Mouse (Mus musculus) embryonic facial prominence, embryonic 11.5 days (tissue): ENCODE measurements around the gene Runx3. TPM values are rescaled to one million over a fixed set of nuclear protein-coding genes. Genes with fewer than 3 reads are reported as not detected.

Experiments
- ATAC-seq: fragments of 200-750 bp; cut with Nextera tagmentation; replicated peaks from 2 replicates; pipeline ENCODE4 v1.8.0; 2017; ENCODE audit warnings: low read depth; ENCODE audit not compliant: insufficient number of reproducible peaks, low FRiP score, low TSS enrichment
- DNase-seq: peaks from one replicate; pipeline ENCODE4 v3.0.0-alpha.2; 2015; ENCODE audit warnings: low spot score
- H3K27ac ChIP-seq: fragments of 300-500 bp; sonication (generic); replicated peaks from 2 replicates; pipeline ENCODE4 v1.5.1; 2014; ENCODE audit warnings: mild to moderate bottlenecking, low read depth, low read length, control low read depth
- H3K27me3 ChIP-seq: fragments of 300-500 bp; sonication (generic); 2 replicates; pipeline ENCODE4 v1.6.1; 2014; ENCODE audit warnings: mild to moderate bottlenecking, low read length, moderate library complexity, mixed read lengths; ENCODE audit not compliant: control insufficient read depth, insufficient read depth
- H3K36me3 ChIP-seq: fragments of 300-500 bp; sonication (generic); replicated peaks from 2 replicates; pipeline ENCODE4 v1.6.1; 2014; ENCODE audit warnings: low read depth, mild to moderate bottlenecking, low read length, moderate library complexity, mixed read lengths; ENCODE audit not compliant: control insufficient read depth, insufficient read depth
- H3K4me1 ChIP-seq: fragments of 300-500 bp; sonication (generic); 2 replicates; pipeline ENCODE4 v1.6.1; 2014; ENCODE audit warnings: low read length, mixed read lengths; ENCODE audit not compliant: control insufficient read depth, insufficient read depth
- H3K4me2 ChIP-seq: fragments of 300-500 bp; sonication (generic); 2 replicates; pipeline ENCODE4 v1.6.1; 2014; ENCODE audit warnings: low read depth, mild to moderate bottlenecking, control low read depth, low read length, moderate library complexity
- H3K4me3 ChIP-seq: fragments of 300-500 bp; sonication (generic); 2 replicates; pipeline ENCODE4 v1.5.1; 2014; ENCODE audit warnings: low read depth, low read length, control low read depth
- H3K9ac ChIP-seq: fragments of 300-500 bp; sonication (generic); replicated peaks from 2 replicates; pipeline ENCODE4 v1.6.1; 2014; ENCODE audit warnings: mild to moderate bottlenecking, control low read depth, low read length
- H3K9me3 ChIP-seq: fragments of 300-500 bp; sonication (generic); replicated peaks from 2 replicates; pipeline ENCODE4 v1.6.1; 2016; ENCODE audit warnings: mild to moderate bottlenecking, low read length, inconsistent platforms, mixed read lengths; ENCODE audit not compliant: control insufficient read depth
- WGBS: fragments of 180-500 bp; shearing (Covaris S2); extraction: QIAGEN DNeasy Blood & Tissue Kit; methylation state at CpG from one replicate; pipeline ENCODE4 v1.1.7; 2014; 5-methylcytosine and 5-hydroxymethylcytosine counted together
- polyA plus RNA-seq: library from polyadenylated mRNA; unstranded; fragments of >200 nt; fragmentation: Nextera tagmentation; extraction: Ambion mirVana; gene quantifications from 2 replicates; pipeline ENCODE4 v1.2.1, GENCODE M21; 2014

Runx3 gene
- polyA plus RNA-seq, 1 experiment from 2014 or later = 0.48 TPM

GRCm38 (mm10) chr4:135159663-135160062 is 39.2 kb downstream of the Runx3 start:
- Histone ChIP-seq H3K9me3 (no peaks in the 10 kb centered on the region), H3K4me2 (no peak overlapping the region), H3K27me3 (peaks cover 48% of the 10 kb centered on the region), H3K9ac (no peak overlapping the region), H3K4me1 (peaks cover 3% of the 10 kb centered on the region), H3K36me3 (no peaks in the 10 kb centered on the region), H3K27ac (no peak overlapping the region), H3K4me3 (no peak overlapping the region)
- DNase-seq (no peak), ATAC-seq (no peak)
- 60% methylated on average over 2 of the region's 2 CpGs for WGBS

GRCm38 (mm10) chr4:135160168-135160567 is 39.7 kb downstream of the Runx3 start:
- ATAC-seq = no peak
- H3K9me3 ChIP-seq = no peaks in the 10 kb centered on the region
- DNase-seq = no peak
- H3K9ac ChIP-seq = no peak overlapping the region
- H3K36me3 ChIP-seq = no peaks in the 10 kb centered on the region
- H3K4me1 ChIP-seq = peaks cover 3% of the 10 kb centered on the region
- H3K27ac ChIP-seq = no peak overlapping the region
- WGBS = 60% methylated on average over 3 of the region's 3 CpGs
- no peak overlapping the region for H3K4me3 ChIP-seq
- H3K27me3 ChIP-seq = peaks cover 43% of the 10 kb centered on the region
- no peak overlapping the region for H3K4me2 ChIP-seq

GRCm38 (mm10) chr4:135161441-135161840 is 41.0 kb downstream of the Runx3 start:
- ATAC-seq = no peak

GRCm38 (mm10) chr4:135165761-135166160 is 45.3 kb downstream of the Runx3 start:
- peaks cover 18% of the 10 kb centered on the region for H3K4me1 ChIP-seq
- no peak overlapping the region for H3K4me3 ChIP-seq
- ATAC-seq (no peak), DNase-seq (no peak)
- 51% methylated on average over 6 of the region's 6 CpGs for WGBS
- no peaks in the 10 kb centered on the region for H3K9me3 ChIP-seq
- no peak overlapping the region for H3K27ac ChIP-seq
- H3K27me3 ChIP-seq = peaks cover 12% of the 10 kb centered on the region; the same call in 1 of the 2 replicates
- H3K9ac ChIP-seq = no peak overlapping the region
- H3K4me2 ChIP-seq = no peak overlapping the region
- no peaks in the 10 kb centered on the region for H3K36me3 ChIP-seq

More at GRCm38 (mm10) chr4:135161441-135161840, 41.0 kb downstream of the Runx3 start:
- Histone ChIP-seq H3K9me3 (no peaks in the 10 kb centered on the region), H3K4me3 (no peak overlapping the region), H3K9ac (no peak overlapping the region), H3K27me3 (peaks cover 31% of the 10 kb centered on the region), H3K4me2 (no peak overlapping the region), H3K36me3 (no peaks in the 10 kb centered on the region), H3K27ac (no peak overlapping the region), H3K4me1 (peaks cover 3% of the 10 kb centered on the region)
- DNase-seq = no peak
- 89% methylated on average over 11 of the region's 11 CpGs for WGBS

- peak overlapping the region; percentile 46 for H3K9ac ChIP-seq
- no peaks in the 10 kb centered on the region for H3K9me3 ChIP-seq
- ATAC-seq (peak; percentile 75), DNase-seq (peak; percentile 86)
- H3K27me3 ChIP-seq = peaks cover 12% of the 10 kb centered on the region; the same call in 1 of the 2 replicates
- 1% methylated on average over 23 of the region's 23 CpGs for WGBS
- H3K36me3 ChIP-seq = no peaks in the 10 kb centered on the region
- peak overlapping the region; percentile 67 for H3K27ac ChIP-seq
- peak overlapping the region; percentile 34 for H3K4me2 ChIP-seq
- peaks cover 18% of the 10 kb centered on the region for H3K4me1 ChIP-seq
- peak overlapping the region; percentile 6; the same call in 1 of the 2 replicates for H3K4me3 ChIP-seq
Observed at GRCm38 (mm10) chr4:135166413-135167225, 46.2 kb downstream of the Runx3 start.

- H3K9ac ChIP-seq = no peak overlapping the region
- H3K27ac ChIP-seq = no peak overlapping the region
- no peaks in the 10 kb centered on the region for H3K36me3 ChIP-seq
- H3K4me3 ChIP-seq = no peak overlapping the region
- H3K4me1 ChIP-seq = peaks cover 19% of the 10 kb centered on the region
- DNase-seq (no peak), ATAC-seq (no peak)
- H3K27me3 ChIP-seq = peaks cover 12% of the 10 kb centered on the region; the same call in 1 of the 2 replicates
- no peaks in the 10 kb centered on the region for H3K9me3 ChIP-seq
- WGBS = 45% methylated on average over 7 of the region's 7 CpGs
- H3K4me2 ChIP-seq = no peak overlapping the region
Observed at GRCm38 (mm10) chr4:135167816-135168527, 47.5 kb downstream of the Runx3 start.

- WGBS = 70% methylated on average over 10 of the region's 10 CpGs
- Histone ChIP-seq H3K4me2 (no peak overlapping the region), H3K9me3 (no peaks in the 10 kb centered on the region), H3K9ac (no peak overlapping the region), H3K36me3 (no peaks in the 10 kb centered on the region), H3K27me3 (peaks cover 9% of the 10 kb centered on the region; the same call in 1 of the 2 replicates), H3K4me3 (no peak overlapping the region), H3K4me1 (peaks cover 23% of the 10 kb centered on the region), H3K27ac (no peak overlapping the region)
- ATAC-seq (no peak), DNase-seq (no peak)
Observed at GRCm38 (mm10) chr4:135169096-135169495, 48.6 kb downstream of the Runx3 start.

GRCm38 (mm10) chr4:135169501-135169900 is 49.0 kb downstream of the Runx3 start:
- WGBS = 56% methylated on average over 4 of the region's 4 CpGs
- Histone ChIP-seq H3K36me3 (no peaks in the 10 kb centered on the region), H3K4me1 (peaks cover 23% of the 10 kb centered on the region), H3K9me3 (no peaks in the 10 kb centered on the region), H3K4me2 (no peak overlapping the region), H3K27ac (no peak overlapping the region), H3K27me3 (peaks cover 9% of the 10 kb centered on the region; the same call in 1 of the 2 replicates), H3K4me3 (no peak overlapping the region), H3K9ac (no peak overlapping the region)
- no peak for DNase-seq
- ATAC-seq = no peak
